Mouse (Mus musculus) liver, postnatal 0 days (tissue): ENCODE results near the gene Ctse.
A peak's percentile ranks its signal among the peaks of the same experiment; 100 is the strongest.

ENCODE experiments used
- CTCF ChIP-seq: sonication (generic); IDR thresholded peaks from 2 replicates; pipeline ENCODE4 v1.5.1; 2016; ENCODE audit warnings: antibody characterized with exemption, low read depth
- EP300 ChIP-seq: IDR thresholded peaks from 2 replicates; pipeline ENCODE4 v1.6.1; 2016; ENCODE audit warnings: antibody characterized with exemption, low read depth, mild to moderate bottlenecking

- peak; percentile 82 for TF ChIP-seq EP300
- no peak for TF ChIP-seq CTCF
Measured at GRCm38 (mm10) chr1:131660716-131661472, 22.8 kb downstream of the Ctse start.
